ENCODE assay signal across 7 mouse cellular contexts in genomic region chr11:77409879-77410278, GRCm38 (mm10). TPM values are rescaled to one million over a fixed set of nuclear protein-coding genes. Genes with fewer than 3 reads are reported as not detected.
DNase-seq lines count a peak whose midpoint lies in the region; TF ChIP-seq lines count a peak whose summit lies in the region.

No protein-coding gene starts in this region.

- TF ChIP-seq CTCF in C2C12 (IDR thresholded peaks at IDR 0.05; ENCODE audit: control insufficient read depth, insufficient read depth, insufficient read length), result no peak
- TF ChIP-seq CTCF in gastrocnemius, adult 2 months (IDR thresholded peaks at IDR 0.05), result no peak

- peak; percentile 10 for DNase-seq in 3134 (ENCODE audit: extremely low read depth, insufficient read length, low spot score)
- peak; percentile 44 for DNase-seq in gastrocnemius, adult 2 months
- peak; percentile 43 to 58 for DNase-seq in kidney, adult 8-10 months
- DNase-seq in lung, postnatal 14 days, result peak; percentile 70
- no peak for DNase-seq in cerebellum, postnatal 4 days (ENCODE audit: low spot score in 2 of 2)
- no peak for DNase-seq in frontal cortex, postnatal 36 days (ENCODE audit: low spot score in 2 of 2)

- no peak overlapping the region for H3K4me3 ChIP-seq in C2C12 (ENCODE audit: insufficient read depth, poor library complexity, severe bottlenecking)
- no peak overlapping the region for H3K4me3 ChIP-seq in gastrocnemius, adult 2 months

- H3K79me3 ChIP-seq in C2C12 (ENCODE audit: low read depth), result no peaks in the 10 kb centered on the region

- peak overlapping the region; percentile 52 for H3K27ac ChIP-seq in gastrocnemius, adult 2 months

- H3K79me2 ChIP-seq in C2C12 (ENCODE audit: control insufficient read depth, insufficient read depth), result no peaks in the 10 kb centered on the region

- intact Hi-C loops in gastrocnemius, adult 2 months (cut with DNase I), result no loop called here

- peaks cover 16% of the 10 kb centered on the region for H3K36me3 ChIP-seq in C2C12 (ENCODE audit: control insufficient read depth, insufficient read depth)

- no peak overlapping the region for H3ac ChIP-seq in C2C12 (ENCODE audit: control insufficient read depth, insufficient read length, low read depth)

- no peaks in the 10 kb centered on the region for H3K27me3 ChIP-seq in C2C12 (ENCODE audit: control insufficient read depth, insufficient read depth, insufficient read length)

TF ChIP-seq in C2C12, 6 proteins besides CTCF, POLR2A, EP300 and RAD21:
- TF ChIP-seq CEBPB (IDR thresholded peaks at IDR 0.05; ENCODE audit: low read depth) (peak; percentile 87), MYOG (IDR thresholded peaks at IDR 0.05; ENCODE audit: control insufficient read depth, extremely low read depth, insufficient read length) (no peak), MYOD1 (IDR thresholded peaks at IDR 0.05; ENCODE audit: control insufficient read depth, insufficient read length, low read depth) (no peak), USF1 (IDR thresholded peaks at IDR 0.05; ENCODE audit: low read depth) (no peak), FOSL1 (IDR thresholded peaks at IDR 0.05; ENCODE audit: insufficient read depth, low read length, poor library complexity, severe bottlenecking) (no peak)

RNA-seq across cellular contexts. Expression of gene Coro6, which starts 52.3 kb away (rescaled TPM):
- polyA plus RNA-seq in C2C12 (2012; fragmentation: generic; extraction: Trizol), result 12.8 TPM
- total RNA-seq in gastrocnemius, adult 2 months (2021), result 100 to 1,000 TPM; 165 to 257 TPM

Comparison
In these comparisons a context has a peak if more than half of its experiments do, and no peak if none do; other contexts are left out.
1. DNase-seq: peak in 3134 (single experiment), gastrocnemius, adult 2 months (single experiment), kidney, adult 8-10 months (2 of 2) and lung, postnatal 14 days (single experiment); none in cerebellum, postnatal 4 days (0 of 2) and frontal cortex, postnatal 36 days (0 of 2).